15 mouse cellular contexts compared by ENCODE assay signal in genomic region chr8:121002871-121003539, GRCm38 (mm10).
DNase-seq lines count a peak whose midpoint lies in the region; ATAC-seq and TF ChIP-seq lines count a peak whose summit lies in the region.
"Had no signal": no experiment of that assay in that cellular context is flagged by ENCODE, and none has a peak within 500 bp of the region (broad histone marks: within the 10 kb centered on the region; RNA-seq: fewer than 3 reads in every experiment).

No protein-coding gene starts in this region.

- H3K4me3 ChIP-seq in forebrain, postnatal 0 days (ENCODE audit: low read depth, low read length): no peak overlapping the region
- no peak overlapping the region for H3K4me3 ChIP-seq in forebrain, embryonic 11.5 days (ENCODE audit: low read depth, low read length)
- H3K4me3 ChIP-seq in midbrain, postnatal 0 days (ENCODE audit: low read depth, low read length): no peak overlapping the region
- H3K4me3 ChIP-seq in midbrain, embryonic 13.5 days (replicated peaks): no peak overlapping the region
- H3K4me3 ChIP-seq in intestine, embryonic 16.5 days (ENCODE audit: low read length): no peak overlapping the region
- no peak overlapping the region for H3K4me3 ChIP-seq in stomach, embryonic 15.5 days (replicated peaks)
- H3K4me3 ChIP-seq: forebrain, embryonic 10.5 days; midbrain, embryonic 12.5 days had no signal

- no peak overlapping the region for H3K27ac ChIP-seq in forebrain, postnatal 0 days (ENCODE audit: low read depth, low read length)
- no peak overlapping the region for H3K27ac ChIP-seq in forebrain, embryonic 11.5 days (ENCODE audit: low read depth, low read length)
- no peak overlapping the region for H3K27ac ChIP-seq in midbrain, postnatal 0 days (ENCODE audit: low read depth, low read length)
- H3K27ac ChIP-seq in midbrain, embryonic 13.5 days: no peak overlapping the region
- peak overlapping the region; percentile 83 for H3K27ac ChIP-seq in intestine, embryonic 16.5 days (ENCODE audit: low read length)
- H3K27ac ChIP-seq in stomach, embryonic 15.5 days: peak overlapping the region; percentile 82
- H3K27ac ChIP-seq: forebrain, embryonic 10.5 days; midbrain, embryonic 12.5 days had no signal

- ATAC-seq in forebrain, postnatal 0 days: peak; percentile 58; the same call in 1 of the 2 replicates
- no peak for ATAC-seq in forebrain, embryonic 11.5 days (replicated peaks; ENCODE audit: low FRiP score)
- ATAC-seq in midbrain, postnatal 0 days (ENCODE audit: low FRiP score): no peak
- no peak for ATAC-seq in midbrain, embryonic 13.5 days
- ATAC-seq in intestine, embryonic 16.5 days: peak; percentile 46
- ATAC-seq in stomach, embryonic 15.5 days (ENCODE audit: insufficient read depth, low FRiP score, low read depth): peak; percentile 43; the same call in 1 of the 2 replicates
- ATAC-seq: inflammation-experienced regulatory T-cells, adult 6 months; Patski had no signal

- 38% methylated on average over 17 of the region's 17 CpGs for WGBS in forebrain, postnatal 0 days
- WGBS in forebrain, embryonic 11.5 days: 65% methylated on average over 17 of the region's 17 CpGs
- WGBS in midbrain, postnatal 0 days: 60% methylated on average over 17 of the region's 17 CpGs
- WGBS in midbrain, embryonic 13.5 days: 71% methylated on average over 17 of the region's 17 CpGs
- 36% methylated on average over 17 of the region's 17 CpGs for WGBS in intestine, embryonic 16.5 days
- WGBS in stomach, embryonic 15.5 days: 26% methylated on average over 17 of the region's 17 CpGs

- no peak overlapping the region for H3K9ac ChIP-seq in forebrain, postnatal 0 days
- H3K9ac ChIP-seq in forebrain, embryonic 11.5 days (ENCODE audit: low read length): no peak overlapping the region
- no peak overlapping the region for H3K9ac ChIP-seq in midbrain, postnatal 0 days (replicated peaks; ENCODE audit: low read length, poor library complexity, severe bottlenecking)
- no peak overlapping the region for H3K9ac ChIP-seq in midbrain, embryonic 13.5 days (replicated peaks)
- peak overlapping the region; percentile 20; the same call in 1 of the 2 replicates for H3K9ac ChIP-seq in intestine, embryonic 16.5 days (ENCODE audit: low read depth, low read length)
- no peak overlapping the region for H3K9ac ChIP-seq in stomach, embryonic 15.5 days
- H3K9ac ChIP-seq: midbrain, embryonic 12.5 days had no signal

- no peak overlapping the region for H3K4me2 ChIP-seq in forebrain, postnatal 0 days (ENCODE audit: low read depth)
- H3K4me2 ChIP-seq in forebrain, embryonic 11.5 days (ENCODE audit: low read depth, low read length, severe bottlenecking): no peak overlapping the region
- H3K4me2 ChIP-seq in midbrain, postnatal 0 days (ENCODE audit: low read depth, low read length, poor library complexity, severe bottlenecking): no peak overlapping the region
- no peak overlapping the region for H3K4me2 ChIP-seq in midbrain, embryonic 13.5 days (replicated peaks)
- H3K4me2 ChIP-seq in intestine, embryonic 16.5 days (ENCODE audit: low read depth, low read length): 0 out of 2 replicates have a peak overlapping the region, but pooled peaks have one; percentile 1
- H3K4me2 ChIP-seq in stomach, embryonic 15.5 days: 0 out of 2 replicates have a peak overlapping the region, but pooled peaks have one; percentile 8
- H3K4me2 ChIP-seq: midbrain, embryonic 12.5 days had no signal

- no peak for TF ChIP-seq CTCF in forebrain, postnatal 0 days (IDR thresholded peaks at IDR 0.05; ENCODE audit: low read depth)
- TF ChIP-seq CTCF in midbrain, postnatal 0 days (IDR thresholded peaks at IDR 0.05): no peak

- no peaks in the 10 kb centered on the region for H3K27me3 ChIP-seq in forebrain, postnatal 0 days (ENCODE audit: insufficient read depth, low read length)
- no peaks in the 10 kb centered on the region for H3K27me3 ChIP-seq in forebrain, embryonic 11.5 days (ENCODE audit: control insufficient read depth, insufficient read depth, low read length)
- no peaks in the 10 kb centered on the region for H3K27me3 ChIP-seq in midbrain, postnatal 0 days (ENCODE audit: insufficient read depth, low read length)
- H3K27me3 ChIP-seq in midbrain, embryonic 13.5 days: no peaks in the 10 kb centered on the region; the same call in 1 of the 2 replicates
- H3K27me3 ChIP-seq in intestine, embryonic 16.5 days (replicated peaks; ENCODE audit: control insufficient read depth, insufficient read depth, low read length): no peaks in the 10 kb centered on the region
- no peaks in the 10 kb centered on the region for H3K27me3 ChIP-seq in stomach, embryonic 15.5 days (replicated peaks)
- H3K27me3 ChIP-seq: midbrain, embryonic 12.5 days had no signal

- H3K36me3 ChIP-seq in forebrain, postnatal 0 days (ENCODE audit: insufficient read depth): no peaks in the 10 kb centered on the region
- H3K36me3 ChIP-seq in forebrain, embryonic 11.5 days (ENCODE audit: control insufficient read depth, insufficient read depth, low read length): no peaks in the 10 kb centered on the region
- no peaks in the 10 kb centered on the region for H3K36me3 ChIP-seq in midbrain, postnatal 0 days (ENCODE audit: insufficient read depth, low read length)
- no peaks in the 10 kb centered on the region for H3K36me3 ChIP-seq in midbrain, embryonic 13.5 days
- no peaks in the 10 kb centered on the region for H3K36me3 ChIP-seq in intestine, embryonic 16.5 days (ENCODE audit: control insufficient read depth, insufficient read depth, low read length)
- H3K36me3 ChIP-seq in stomach, embryonic 15.5 days: no peaks in the 10 kb centered on the region
- H3K36me3 ChIP-seq: forebrain, embryonic 10.5 days; midbrain, embryonic 12.5 days had no signal

- peaks cover 6% of the 10 kb centered on the region; the same call in 1 of the 2 replicates for H3K9me3 ChIP-seq in forebrain, postnatal 0 days (ENCODE audit: low read length)
- no peaks in the 10 kb centered on the region for H3K9me3 ChIP-seq in forebrain, embryonic 11.5 days (ENCODE audit: control insufficient read depth, low read length)
- peaks cover 5% of the 10 kb centered on the region; the same call in 1 of the 2 replicates for H3K9me3 ChIP-seq in midbrain, postnatal 0 days (ENCODE audit: low read length)
- H3K9me3 ChIP-seq in midbrain, embryonic 13.5 days: 0 out of 2 replicates have a peak, but pooled peaks cover 7% of the 10 kb centered on the region
- H3K9me3 ChIP-seq in intestine, embryonic 16.5 days (ENCODE audit: control insufficient read depth, low read length): no peaks in the 10 kb centered on the region
- no peaks in the 10 kb centered on the region for H3K9me3 ChIP-seq in stomach, embryonic 15.5 days

- DNase-seq in forebrain, postnatal 0 days: peak; percentile 38
- DNase-seq in forebrain, embryonic 11.5 days (ENCODE audit: low spot score): no peak
- peak; percentile 42 for DNase-seq in midbrain, postnatal 0 days (ENCODE audit: low spot score)
- no peak for DNase-seq in MN1 (ENCODE audit: low spot score)
- no peak for DNase-seq in gastrocnemius, postnatal 10 days
- DNase-seq: cerebellum, postnatal 14 days; spleen, adult 18-20 months; thymus, postnatal 25 days had no signal

- no peaks in the 10 kb centered on the region for H3K4me1 ChIP-seq in forebrain, postnatal 0 days (ENCODE audit: insufficient read depth)
- no peaks in the 10 kb centered on the region for H3K4me1 ChIP-seq in forebrain, embryonic 11.5 days (replicated peaks; ENCODE audit: control insufficient read depth, insufficient read depth, low read length)
- H3K4me1 ChIP-seq in midbrain, postnatal 0 days (ENCODE audit: insufficient read depth, low read length): no peaks in the 10 kb centered on the region
- no peaks in the 10 kb centered on the region for H3K4me1 ChIP-seq in midbrain, embryonic 13.5 days (replicated peaks)
- peaks cover 14% of the 10 kb centered on the region for H3K4me1 ChIP-seq in intestine, embryonic 16.5 days (ENCODE audit: control insufficient read depth, insufficient read depth, low read length)
- peaks cover 12% of the 10 kb centered on the region for H3K4me1 ChIP-seq in stomach, embryonic 15.5 days
- H3K4me1 ChIP-seq: midbrain, embryonic 12.5 days had no signal

Comparison
In these comparisons a context has a peak if more than half of its experiments do, and no peak if none do; other contexts are left out.
1. ATAC-seq: peak in forebrain, postnatal 0 days (single experiment), intestine, embryonic 16.5 days (single experiment) and stomach, embryonic 15.5 days (single experiment); none in forebrain, embryonic 11.5 days (single experiment), midbrain, postnatal 0 days (single experiment) and midbrain, embryonic 13.5 days (single experiment).
2. DNase-seq: peak in forebrain, postnatal 0 days (single experiment) and midbrain, postnatal 0 days (single experiment); none in forebrain, embryonic 11.5 days (single experiment), MN1 (single experiment) and gastrocnemius, postnatal 10 days (single experiment).
3. H3K27ac ChIP-seq: peak in intestine, embryonic 16.5 days (single experiment) and stomach, embryonic 15.5 days (single experiment); none in forebrain, postnatal 0 days (single experiment), forebrain, embryonic 11.5 days (single experiment), midbrain, postnatal 0 days (single experiment) and midbrain, embryonic 13.5 days (single experiment).
4. H3K4me2 ChIP-seq: peak in intestine, embryonic 16.5 days (single experiment) and stomach, embryonic 15.5 days (single experiment); none in forebrain, postnatal 0 days (single experiment), forebrain, embryonic 11.5 days (single experiment), midbrain, postnatal 0 days (single experiment) and midbrain, embryonic 13.5 days (single experiment).